Mouse (Mus musculus): ENCODE measurements around the gene 4833439L19Rik.

4833439L19Rik gene

GRCm38 (mm10) chr13:54582126-54582525, 16.9 kb upstream of the 4833439L19Rik start:
- no peak for DNase-seq (ENCODE audit: low read depth, low spot score)

GRCm38 (mm10) chr13:54581385-54581784, 16.1 kb upstream of the 4833439L19Rik start:
- DNase-seq (ENCODE audit: low read depth, low spot score): no peak

GRCm38 (mm10) chr13:54577652-54578507, 12.6 kb upstream of the 4833439L19Rik start:
- DNase-seq (ENCODE audit: low read depth, low spot score): no peak

- DNase-seq (ENCODE audit: low read depth, low spot score): no peak
Observed at GRCm38 (mm10) chr13:54575489-54575888, 10.3 kb upstream of the 4833439L19Rik start.

GRCm38 (mm10) chr13:54574854-54575481, 9.7 kb upstream of the 4833439L19Rik start, which contains the start of gene Arl10:
Arl10 (plus strand) TSS chr13:54575015.
- DNase-seq (ENCODE audit: low read depth, low spot score): no peak

- DNase-seq (ENCODE audit: low read depth, low spot score): no peak
Observed at GRCm38 (mm10) chr13:54572621-54573020, 7.4 kb upstream of the 4833439L19Rik start.

GRCm38 (mm10) chr13:54571637-54572036, 6.4 kb upstream of the 4833439L19Rik start:
- DNase-seq (ENCODE audit: low read depth, low spot score): no peak

GRCm38 (mm10) chr13:54570736-54571135, 5.5 kb upstream of the 4833439L19Rik start:
- no peak for DNase-seq (ENCODE audit: low read depth, low spot score)

GRCm38 (mm10) chr13:54569282-54569681, 4.0 kb upstream of the 4833439L19Rik start:
- DNase-seq (ENCODE audit: low read depth, low spot score): no peak

GRCm38 (mm10) chr13:54568380-54568779, 3.1 kb upstream of the 4833439L19Rik start:
- DNase-seq (ENCODE audit: low read depth, low spot score): no peak

GRCm38 (mm10) chr13:54565594-54566345, 535 bp upstream of the 4833439L19Rik start:
- no peak for DNase-seq (ENCODE audit: low read depth, low spot score)

GRCm38 (mm10) chr13:54564232-54565200, 719 bp downstream of the 4833439L19Rik start:
- no peak for DNase-seq (ENCODE audit: low read depth, low spot score)

GRCm38 (mm10) chr13:54562562-54562961, 2.7 kb downstream of the 4833439L19Rik start:
- peak; percentile 81 for DNase-seq (ENCODE audit: low read depth, low spot score)

GRCm38 (mm10) chr13:54560608-54561007, 4.6 kb downstream of the 4833439L19Rik start:
- no peak for DNase-seq (ENCODE audit: low read depth, low spot score)

- no peak for DNase-seq (ENCODE audit: low read depth, low spot score)
Observed at GRCm38 (mm10) chr13:54559656-54560055, 5.6 kb downstream of the 4833439L19Rik start.

- no peak for DNase-seq (ENCODE audit: low read depth, low spot score)
Observed at GRCm38 (mm10) chr13:54557652-54558051, 7.6 kb downstream of the 4833439L19Rik start.

GRCm38 (mm10) chr13:54556796-54557195, 8.4 kb downstream of the 4833439L19Rik start:
- DNase-seq (ENCODE audit: low read depth, low spot score): peak; percentile 89

- DNase-seq (ENCODE audit: low read depth, low spot score): no peak
Observed at GRCm38 (mm10) chr13:54556176-54556575, 9.1 kb downstream of the 4833439L19Rik start.

GRCm38 (mm10) chr13:54548036-54548435, 17.2 kb downstream of the 4833439L19Rik start:
- no peak for DNase-seq (ENCODE audit: low read depth, low spot score)

- no peak for DNase-seq (ENCODE audit: low read depth, low spot score)
Observed at GRCm38 (mm10) chr13:54532134-54532533, 33.1 kb downstream of the 4833439L19Rik start.

GRCm38 (mm10) chr13:54527140-54527539, 38.1 kb downstream of the 4833439L19Rik start:
- no peak for DNase-seq (ENCODE audit: low read depth, low spot score)
